Mouse (Mus musculus) kidney, embryonic 15.5 days (tissue): Measurements from ENCODE around the gene Aym1. TPM values are rescaled to one million over a fixed set of nuclear protein-coding genes. Genes with fewer than 3 reads are reported as not detected.
"Not testable (repeated sequence)": the region's sequence is repeated elsewhere in the genome, so short reads cannot be mapped to it uniquely, and the experiment has no call there.

Source experiments
- ATAC-seq: fragments of 200-750 bp; cut with Nextera tagmentation; replicated peaks from 2 replicates; pipeline ENCODE4 v1.8.0; 2017; ENCODE audit warnings: moderate TSS enrichment; ENCODE audit not compliant: low FRiP score
- H3K27ac ChIP-seq: fragments of 300-500 bp; sonication (generic); 2 replicates; pipeline ENCODE4 v1.5.1; 2015; ENCODE audit warnings: mild to moderate bottlenecking, inconsistent platforms
- H3K27me3 ChIP-seq: fragments of 300-500 bp; sonication (generic); 2 replicates; pipeline ENCODE4 v1.6.1; 2015; ENCODE audit warnings: inconsistent platforms
- H3K36me3 ChIP-seq: fragments of 300-500 bp; sonication (generic); 2 replicates; pipeline ENCODE4 v1.6.1; 2015; ENCODE audit warnings: inconsistent platforms
- H3K4me1 ChIP-seq: fragments of 300-500 bp; sonication (generic); 2 replicates; pipeline ENCODE4 v1.6.1; 2015; ENCODE audit warnings: inconsistent platforms
- H3K4me2 ChIP-seq: fragments of 300-500 bp; sonication (generic); 2 replicates; pipeline ENCODE4 v1.6.1; 2015; ENCODE audit warnings: moderate library complexity, mild to moderate bottlenecking, inconsistent platforms
- H3K4me3 ChIP-seq: fragments of 300-500 bp; sonication (generic); replicated peaks from 2 replicates; pipeline ENCODE4 v1.5.1; 2015; ENCODE audit warnings: mild to moderate bottlenecking, inconsistent platforms
- H3K9ac ChIP-seq: fragments of 300-500 bp; sonication (generic); 2 replicates; pipeline ENCODE4 v1.6.1; 2015; ENCODE audit warnings: mild to moderate bottlenecking, inconsistent platforms
- H3K9me3 ChIP-seq: fragments of 300-500 bp; sonication (generic); replicated peaks from 2 replicates; pipeline ENCODE4 v1.6.1; 2016; ENCODE audit warnings: inconsistent platforms
- WGBS: fragments of 180-500 bp; shearing (Covaris S2); methylation state at CpG from one replicate; pipeline ENCODE4 v1.1.7; 2015; ENCODE audit warnings: mixed read lengths; 5-methylcytosine and 5-hydroxymethylcytosine counted together
- polyA plus RNA-seq: library from polyadenylated mRNA; unstranded; fragments of >200 nt; fragmentation: Nextera tagmentation; extraction: Ambion mirVana; gene quantifications from 2 replicates; pipeline ENCODE4 v1.2.1, GENCODE M21; 2015

Gene Aym1
- polyA plus RNA-seq, 1 experiment from 2014 or later: not detected

GRCm38 (mm10) chr5:113336281-113336680 lies 20.8 kb upstream of the Aym1 start:
- H3K4me1 ChIP-seq: peaks cover 32% of the 10 kb centered on the region
- ATAC-seq: no peak
- no peak overlapping the region for H3K9ac ChIP-seq
- H3K4me3 ChIP-seq: no peak overlapping the region
- H3K27ac ChIP-seq: no peak overlapping the region
- no peaks in the 10 kb centered on the region for H3K9me3 ChIP-seq
- H3K27me3 ChIP-seq: peaks cover 76% of the 10 kb centered on the region
- H3K36me3 ChIP-seq: no peaks in the 10 kb centered on the region
- 33% methylated on average over 9 of the region's 9 CpGs for WGBS
- peak overlapping the region; percentile 61; the same call in 1 of the 2 replicates for H3K4me2 ChIP-seq

GRCm38 (mm10) chr5:113344635-113345386 lies 12.3 kb upstream of the Aym1 start:
- 25% methylated on average over 15 of the region's 16 CpGs for WGBS
- Histone ChIP-seq H3K27me3 (peaks cover 75% of the 10 kb centered on the region), H3K36me3 (no peaks in the 10 kb centered on the region), H3K27ac (no peak overlapping the region), H3K4me3 (no peak overlapping the region), H3K9ac (no peak overlapping the region), H3K4me1 (peaks cover 26% of the 10 kb centered on the region), H3K4me2 (no peak overlapping the region), H3K9me3 (no peaks in the 10 kb centered on the region)
- no peak for ATAC-seq

- 8% methylated on average over 11 of the region's 11 CpGs for WGBS
- Histone ChIP-seq H3K27me3 (peaks cover 81% of the 10 kb centered on the region), H3K4me3 (no peak overlapping the region), H3K36me3 (no peaks in the 10 kb centered on the region), H3K9ac (no peak overlapping the region), H3K4me1 (peaks cover 30% of the 10 kb centered on the region), H3K9me3 (no peaks in the 10 kb centered on the region), H3K27ac (no peak overlapping the region), H3K4me2 (no peak overlapping the region)
- no peak for ATAC-seq
These were observed 11.3 kb upstream of the Aym1 start for GRCm38 (mm10) chr5:113345781-113346180.

DNA sequence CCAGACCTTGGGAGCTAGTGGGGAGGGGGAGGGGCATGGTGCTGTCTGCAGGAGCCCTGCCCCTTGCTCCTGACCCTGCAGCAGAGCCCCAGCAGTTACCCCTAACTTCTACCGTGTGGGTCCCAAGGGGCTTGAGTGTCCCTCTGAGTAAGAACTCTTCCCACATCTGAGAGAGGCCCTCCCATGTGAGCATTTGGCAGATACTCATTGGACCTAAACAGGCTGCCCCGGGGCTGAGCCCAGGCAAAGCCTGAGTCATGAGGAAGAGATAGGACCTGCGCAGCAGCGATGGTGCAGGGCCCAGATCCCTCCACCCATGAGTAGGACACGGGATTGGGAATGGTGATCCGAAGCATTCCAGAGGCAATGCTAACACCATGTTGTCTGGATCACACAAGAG lies 10.4 kb upstream of the Aym1 start:
- Histone ChIP-seq H3K4me1 (peaks cover 30% of the 10 kb centered on the region), H3K27me3 (peaks cover 78% of the 10 kb centered on the region)
- not testable (repeated sequence) for H3K9ac ChIP-seq, H3K4me3 ChIP-seq, H3K27ac ChIP-seq, H3K4me2 ChIP-seq, H3K9me3 ChIP-seq, ATAC-seq, H3K36me3 ChIP-seq
- WGBS: 48% methylated on average over 6 of the region's 6 CpGs

- 43% methylated on average over 12 of the region's 12 CpGs for WGBS
- H3K9me3 ChIP-seq: no peaks in the 10 kb centered on the region
- no peak overlapping the region for H3K4me3 ChIP-seq
- peaks cover 37% of the 10 kb centered on the region for H3K4me1 ChIP-seq
- ATAC-seq: no peak
- H3K27ac ChIP-seq: no peak overlapping the region
- H3K36me3 ChIP-seq: no peaks in the 10 kb centered on the region
- no peak overlapping the region for H3K4me2 ChIP-seq
- H3K27me3 ChIP-seq: peaks cover 76% of the 10 kb centered on the region
- H3K9ac ChIP-seq: no peak overlapping the region
These were observed 9.5 kb upstream of the Aym1 start for GRCm38 (mm10) chr5:113347593-113347992.

DNA sequence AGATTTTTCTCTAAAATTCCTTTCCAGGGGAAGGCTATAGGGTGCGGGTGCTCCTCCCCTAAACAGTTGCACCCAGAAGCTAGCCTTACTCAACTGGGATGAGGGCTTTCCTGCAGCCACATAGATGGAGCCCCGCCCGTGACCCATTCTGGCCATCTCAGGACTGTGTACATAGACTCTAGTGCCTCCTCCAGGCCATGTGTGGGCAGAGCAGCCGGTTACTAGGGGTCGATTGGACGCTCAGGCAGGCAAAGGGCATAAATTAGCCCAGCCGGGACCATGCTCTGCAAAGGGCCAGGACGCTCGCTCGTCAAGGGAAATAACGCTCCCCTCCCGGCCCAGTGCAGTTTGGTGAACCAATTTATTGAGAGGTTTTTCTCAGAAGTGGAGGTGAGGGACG lies 8.5 kb upstream of the Aym1 start:
- ATAC-seq: peak; percentile 18; the same call in 1 of the 2 replicates
- Histone ChIP-seq H3K4me1 (peaks cover 43% of the 10 kb centered on the region), H3K27ac (no peak overlapping the region), H3K9me3 (no peaks in the 10 kb centered on the region), H3K4me3 (no peak overlapping the region), H3K4me2 (no peak overlapping the region), H3K27me3 (peaks cover 74% of the 10 kb centered on the region), H3K36me3 (no peaks in the 10 kb centered on the region), H3K9ac (0 out of 2 replicates have a peak overlapping the region, but pooled peaks have one; percentile 9)
- WGBS: 11% methylated on average over 13 of the region's 13 CpGs

- H3K4me1 ChIP-seq: peaks cover 44% of the 10 kb centered on the region
- H3K27ac ChIP-seq: no peak overlapping the region
- peaks cover 68% of the 10 kb centered on the region for H3K27me3 ChIP-seq
- no peak; the same call in 1 of the 2 replicates for ATAC-seq
- 12% methylated on average over 7 of the region's 7 CpGs for WGBS
- H3K4me3 ChIP-seq: no peak overlapping the region
- no peak overlapping the region for H3K9ac ChIP-seq
- H3K36me3 ChIP-seq: no peaks in the 10 kb centered on the region
- no peak overlapping the region for H3K4me2 ChIP-seq
- no peaks in the 10 kb centered on the region for H3K9me3 ChIP-seq
These were observed 7.9 kb upstream of the Aym1 start for GRCm38 (mm10) chr5:113349226-113349625.

GRCm38 (mm10) chr5:113349810-113350209 lies 7.3 kb upstream of the Aym1 start:
- ATAC-seq: no peak
- Histone ChIP-seq H3K4me2 (no peak overlapping the region), H3K4me3 (no peak overlapping the region), H3K9me3 (no peaks in the 10 kb centered on the region), H3K9ac (no peak overlapping the region), H3K27ac (no peak overlapping the region), H3K36me3 (no peaks in the 10 kb centered on the region), H3K4me1 (peaks cover 41% of the 10 kb centered on the region), H3K27me3 (peaks cover 62% of the 10 kb centered on the region)
- 16% methylated on average over 7 of the region's 7 CpGs for WGBS

DNA sequence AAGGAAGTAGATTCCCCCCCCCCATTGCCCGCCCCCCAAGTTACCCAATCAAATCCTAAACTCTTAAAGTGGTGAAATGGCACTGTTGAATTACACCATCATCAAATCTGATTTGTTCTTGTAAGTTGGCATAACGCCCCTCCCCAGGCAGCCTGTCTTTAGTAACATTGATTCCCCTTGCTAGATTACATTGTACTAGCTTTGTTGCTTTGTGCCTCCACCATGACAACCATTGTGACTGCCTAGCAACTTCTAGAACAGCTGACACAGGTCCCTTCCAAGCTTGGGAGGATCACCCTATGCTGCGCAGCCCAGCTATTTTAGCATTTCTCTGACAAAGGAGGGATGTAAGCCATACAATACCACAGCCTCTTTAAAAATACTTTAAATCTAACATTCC lies 5.3 kb upstream of the Aym1 start:
- Histone ChIP-seq H3K4me2 (no peak overlapping the region), H3K9me3 (no peaks in the 10 kb centered on the region), H3K4me1 (peaks cover 37% of the 10 kb centered on the region), H3K9ac (no peak overlapping the region), H3K27ac (no peak overlapping the region), H3K36me3 (no peaks in the 10 kb centered on the region), H3K27me3 (peaks cover 42% of the 10 kb centered on the region), H3K4me3 (no peak overlapping the region)
- no peak for ATAC-seq
- 90% methylated on average over 3 of the region's 3 CpGs for WGBS

- Histone ChIP-seq H3K4me2 (no peak overlapping the region), H3K9me3 (no peaks in the 10 kb centered on the region), H3K27me3 (peaks cover 34% of the 10 kb centered on the region), H3K9ac (no peak overlapping the region), H3K4me1 (peaks cover 46% of the 10 kb centered on the region), H3K36me3 (no peaks in the 10 kb centered on the region), H3K4me3 (no peak overlapping the region), H3K27ac (no peak overlapping the region)
- no peak for ATAC-seq
- WGBS: 68% methylated on average over 6 of the region's 6 CpGs
These were observed 4.5 kb upstream of the Aym1 start for GRCm38 (mm10) chr5:113352636-113353035.

DNA sequence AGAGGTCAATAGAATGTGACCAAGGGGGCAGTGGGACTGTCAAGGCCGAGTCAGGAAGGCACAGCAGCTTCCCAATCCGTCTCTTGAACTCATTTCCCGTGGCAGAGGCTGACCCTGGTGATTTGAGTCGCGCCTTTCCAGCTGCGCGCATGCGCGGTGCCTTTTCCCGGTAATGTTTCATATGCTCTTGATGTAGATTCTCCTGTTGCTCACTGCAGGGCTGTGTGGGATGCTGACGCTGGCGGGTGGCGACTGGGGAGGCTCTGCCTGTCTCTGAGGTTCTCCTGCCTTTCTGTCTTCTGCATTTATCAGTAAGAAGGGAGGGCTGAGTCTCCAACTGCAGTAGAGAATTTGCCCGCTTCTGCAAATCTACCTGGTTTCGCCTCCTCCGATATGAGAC lies 2.8 kb upstream of the Aym1 start:
- no peak for ATAC-seq
- 55% methylated on average over 16 of the region's 16 CpGs for WGBS
- Histone ChIP-seq H3K36me3 (no peaks in the 10 kb centered on the region), H3K9me3 (no peaks in the 10 kb centered on the region), H3K27me3 (peaks cover 17% of the 10 kb centered on the region), H3K4me2 (no peak overlapping the region; the same call in 1 of the 2 replicates), H3K27ac (no peak overlapping the region), H3K9ac (no peak overlapping the region), H3K4me3 (no peak overlapping the region), H3K4me1 (peaks cover 47% of the 10 kb centered on the region)

GRCm38 (mm10) chr5:113357656-113358055 lies 562 bp downstream of the Aym1 start:
- 16% methylated on average over 3 of the region's 3 CpGs for WGBS

More at GRCm38 (mm10) chr5:113357656-113358055, 562 bp downstream of the Aym1 start:
- H3K9ac ChIP-seq: no peak overlapping the region
- H3K27me3 ChIP-seq: peaks cover 4% of the 10 kb centered on the region; the same call in 1 of the 2 replicates
- H3K27ac ChIP-seq: no peak overlapping the region
- no peak for ATAC-seq
- peaks cover 34% of the 10 kb centered on the region for H3K4me1 ChIP-seq
- no peaks in the 10 kb centered on the region for H3K36me3 ChIP-seq
- no peak overlapping the region for H3K4me2 ChIP-seq
- no peak overlapping the region for H3K4me3 ChIP-seq
- H3K9me3 ChIP-seq: no peaks in the 10 kb centered on the region
